Mouse (Mus musculus) olfactory bulb, adult 2 months (tissue): ENCODE measurements around the gene Iqgap1.

ENCODE experiments used
- CTCF ChIP-seq: fragments of 200-500 bp; IDR thresholded peaks from 2 replicates; pipeline ENCODE4 v1.5.1; 2012; ENCODE audit warnings: low read depth, mild to moderate bottlenecking, low read length, moderate library complexity; ENCODE audit not compliant: insufficient read depth
- POLR2A ChIP-seq: fragments of 200-500 bp; IDR thresholded peaks from 2 replicates; pipeline ENCODE4 v1.6.1; 2012; ENCODE audit warnings: mild to moderate bottlenecking, low read depth, low read length, moderate library complexity; ENCODE audit not compliant: insufficient read depth

DNA sequence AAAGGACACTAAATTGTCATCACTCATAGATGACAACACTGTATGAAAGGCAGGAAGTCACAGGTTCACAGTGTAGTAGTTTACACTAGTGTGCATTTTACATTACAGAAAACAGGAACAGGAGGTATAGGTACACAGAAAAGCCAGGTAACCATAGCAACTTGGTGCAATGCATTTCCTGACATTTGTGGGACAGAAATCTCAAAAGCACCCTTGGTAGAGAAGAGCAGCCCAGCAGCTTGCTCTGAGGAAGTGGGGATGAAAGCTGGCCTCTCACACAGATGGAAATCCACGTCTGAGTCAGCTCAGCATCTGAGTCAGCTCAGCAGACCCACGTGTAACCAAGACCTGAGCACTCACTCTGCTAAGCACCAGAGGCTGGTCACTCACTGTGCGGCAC, 59.7 kb downstream of the Iqgap1 start:
- TF ChIP-seq POLR2A (no peak), CTCF (no peak)
